Mouse (Mus musculus) kidney, postnatal 36 days (tissue): ENCODE measurements around the gene Map4k3.
"Not testable (repeated sequence)": the region's sequence is repeated elsewhere in the genome, so short reads cannot be mapped to it uniquely, and the experiment has no call there.

Source experiments
- DNase-seq, 2 experiments: peaks; one replicate each; pipeline ENCODE4 v3.0.0; 2021 to 2022; ENCODE audit warnings: mixed read lengths in 2 of 2

Gene Map4k3

GRCm38 (mm10) chr17:80560669-80561401 lies 167.4 kb downstream of the Map4k3 start:
- peak; percentile 82 to 87 for DNase-seq

GRCm38 (mm10) chr17:80559745-80560144 lies 168.5 kb downstream of the Map4k3 start:
- peak in 1 of 2 experiments; percentile 23 for DNase-seq

- DNase-seq = peak; percentile 54 to 83
Observed at GRCm38 (mm10) chr17:80559050-80559449, 169.2 kb downstream of the Map4k3 start.

- DNase-seq = peak; percentile 51 to 57
Observed at GRCm38 (mm10) chr17:80558583-80558982, 169.7 kb downstream of the Map4k3 start.

- no peak for DNase-seq
Observed at GRCm38 (mm10) chr17:80557461-80557860, 170.8 kb downstream of the Map4k3 start.

- peak; percentile 84 to 91 for DNase-seq
Observed at GRCm38 (mm10) chr17:80553318-80554270, 174.7 kb downstream of the Map4k3 start.

- DNase-seq = no peak
Observed at GRCm38 (mm10) chr17:80552653-80553052, 175.6 kb downstream of the Map4k3 start.

- DNase-seq = no peak
Observed at GRCm38 (mm10) chr17:80550981-80551380, 177.3 kb downstream of the Map4k3 start.

- DNase-seq = no peak
Observed at GRCm38 (mm10) chr17:80546846-80547245, 181.4 kb downstream of the Map4k3 start.

- DNase-seq = no peak
Observed at GRCm38 (mm10) chr17:80546227-80546626, 182.1 kb downstream of the Map4k3 start.

GRCm38 (mm10) chr17:80543646-80544045 lies 184.6 kb downstream of the Map4k3 start:
- no peak for DNase-seq

GRCm38 (mm10) chr17:80537136-80537535 lies 191.1 kb downstream of the Map4k3 start:
- DNase-seq = no peak

GRCm38 (mm10) chr17:80535633-80536032 lies 192.7 kb downstream of the Map4k3 start:
- no peak for DNase-seq

- DNase-seq = not testable (repeated sequence)
Observed at GRCm38 (mm10) chr17:80531351-80531750, 196.9 kb downstream of the Map4k3 start.
